Mouse (Mus musculus): Measurements from ENCODE around the gene Nlrp1a.
A peak's percentile ranks its signal among the peaks of the same experiment; 100 is the strongest.

Gene Nlrp1a

DNA sequence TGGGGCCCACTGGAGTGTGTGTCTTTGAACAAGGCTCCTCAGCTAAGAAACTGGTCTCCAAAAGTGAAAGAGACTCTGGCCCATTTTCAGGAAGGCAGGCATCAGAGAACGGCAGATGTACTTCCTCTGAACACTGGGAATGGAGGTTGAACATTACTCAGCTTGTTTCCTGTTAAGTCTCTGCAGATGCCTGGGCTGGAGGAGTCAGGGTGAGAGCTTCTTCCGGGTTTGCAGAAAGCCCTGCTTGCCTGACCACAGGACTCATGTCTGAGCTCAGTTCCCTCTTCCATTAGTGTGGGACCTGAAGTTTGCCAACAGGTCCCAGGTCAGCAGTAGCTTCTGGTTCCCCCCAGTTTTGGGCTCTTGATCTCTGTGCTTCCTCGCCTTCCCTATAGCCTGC, at the start of gene Nlrp1a:
TSS of gene Nlrp1a (minus strand) at position 44 of the 400 bp plus-strand sequence.
- peak; percentile 15 to 55 for DNase-seq (ENCODE audit: low spot score in 2 of 2)

DNA sequence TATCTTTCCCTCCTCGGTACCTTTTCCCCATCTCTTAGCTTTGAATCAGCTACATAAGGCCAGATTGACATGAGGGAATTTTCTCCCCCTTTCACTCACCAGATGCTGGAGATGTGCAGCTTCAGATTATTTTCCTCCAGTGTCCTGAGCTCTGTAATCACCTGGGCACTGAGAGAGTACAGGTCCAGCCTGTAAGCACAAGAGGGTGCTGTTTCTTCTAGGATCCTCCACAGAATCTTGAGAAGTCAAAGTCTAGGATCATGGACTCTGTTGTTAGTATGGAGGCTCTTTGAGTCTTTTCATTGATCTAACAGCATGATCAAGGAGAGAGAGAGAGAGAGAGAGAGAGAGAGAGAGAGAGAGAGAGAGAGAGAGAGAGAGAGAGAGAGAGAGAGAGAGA, 25.1 kb upstream of the Nlrp1a start:
- DNase-seq (ENCODE audit: low spot score in 2 of 2), result no peak

DNA sequence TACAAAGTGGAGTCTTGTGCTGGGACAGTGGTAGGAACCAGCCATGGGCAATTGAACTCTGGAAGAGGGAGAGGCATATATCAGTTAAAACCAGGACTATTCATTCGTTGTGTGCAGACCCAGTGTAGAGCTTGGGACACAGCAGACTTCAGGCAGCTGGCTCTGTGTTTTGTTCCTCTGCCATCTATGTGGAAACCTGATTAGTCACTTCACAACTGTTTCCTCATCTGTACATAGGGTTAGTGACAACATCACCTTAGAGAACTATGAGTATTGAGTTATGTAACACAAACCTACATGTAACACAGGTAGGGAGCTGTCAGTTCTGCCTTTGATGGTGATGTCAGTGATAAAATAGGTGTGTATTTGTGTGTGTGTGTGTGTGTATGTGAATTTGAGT, 19.6 kb upstream of the Nlrp1a start:
- DNase-seq (ENCODE audit: low spot score in 2 of 2), result no peak

- no peak for DNase-seq (ENCODE audit: low spot score in 2 of 2)
These were observed 15.1 kb upstream of the Nlrp1a start for GRCm38 (mm10) chr11:71159439-71160136.

- no peak for DNase-seq (ENCODE audit: low spot score in 2 of 2)
These were observed 10.8 kb upstream of the Nlrp1a start for GRCm38 (mm10) chr11:71155272-71155671.

GRCm38 (mm10) chr11:71142031-71142430, 2.5 kb downstream of the Nlrp1a start:
- DNase-seq (ENCODE audit: low spot score in 2 of 2), result no peak

DNA sequence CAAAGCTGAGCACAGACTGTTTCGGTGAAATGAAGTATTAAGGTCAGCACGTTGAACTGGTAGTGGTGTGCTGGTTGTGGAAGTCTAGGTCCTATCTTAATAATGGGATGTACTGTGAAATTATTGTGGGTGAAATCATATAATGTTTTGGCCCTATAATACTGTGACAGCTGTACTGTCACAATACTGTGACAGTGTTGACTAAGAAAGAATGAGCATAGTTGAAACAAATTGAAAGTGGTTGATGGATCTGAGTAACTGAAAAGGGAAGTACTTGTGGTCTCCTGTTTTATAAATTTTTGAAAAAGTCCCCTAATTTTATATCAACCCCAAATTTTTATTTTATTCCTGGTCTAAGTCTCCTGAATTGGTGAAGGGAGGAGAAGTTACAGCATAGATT, 37.4 kb downstream of the Nlrp1a start:
- no peak for DNase-seq (ENCODE audit: low spot score in 2 of 2)

GRCm38 (mm10) chr11:71106261-71107021, 38.1 kb downstream of the Nlrp1a start:
- DNase-seq (ENCODE audit: low spot score in 2 of 2), result no peak

DNA sequence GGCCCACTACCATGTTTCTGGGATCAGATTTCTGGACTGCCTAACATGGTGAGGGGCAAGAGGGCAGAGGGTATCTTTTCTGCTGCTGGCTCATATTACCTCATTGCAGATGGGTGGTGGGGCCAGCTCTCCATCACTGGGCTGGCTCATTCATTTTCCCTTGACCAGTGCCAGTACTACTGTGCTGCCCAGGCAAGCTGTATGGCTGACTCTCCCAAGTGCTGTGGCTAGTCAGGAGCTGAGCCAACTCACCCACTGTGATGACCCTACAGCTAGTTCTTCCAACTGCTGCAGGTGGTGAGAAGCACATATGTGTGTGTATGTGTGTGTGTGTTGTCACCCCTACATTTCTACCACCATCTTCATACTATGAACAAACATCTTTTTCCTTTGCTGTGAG, 40.6 kb downstream of the Nlrp1a start:
- DNase-seq (ENCODE audit: low spot score in 2 of 2), result no peak

- DNase-seq (ENCODE audit: low spot score in 2 of 2), result no peak
These were observed 68.2 kb downstream of the Nlrp1a start for GRCm38 (mm10) chr11:71076342-71076741.

- no peak for DNase-seq (ENCODE audit: low spot score in 2 of 2)
These were observed 92.0 kb downstream of the Nlrp1a start for GRCm38 (mm10) chr11:71052554-71052953.
